Mouse (Mus musculus): ENCODE measurements at regions not wholly inside any gene's neighbourhood (a gene's known extent, or its start where the extent isn't known, plus 50 kb on each side); places are given as distances from the start of the nearest gene placed in this dataset.

- TF ChIP-seq GATA1 (IDR thresholded peaks at IDR 0.05; ENCODE audit: borderline replicate concordance, low read length) (no peak), FLI1 (IDR thresholded peaks at IDR 0.05; ENCODE audit: low read length) (no peak)
These were observed 223.8 kb upstream of the Sphkap start for GRCm38 (mm10) chr1:83631798-83632197.

Measured in megakaryocyte, embryonic 14.5 days (primary cell).